Mouse (Mus musculus) gastrocnemius, adult 18-20 months (tissue): ENCODE measurements around the gene Mtif2. TPM values are rescaled to one million over a fixed set of nuclear protein-coding genes. Genes with fewer than 3 reads are reported as not detected.
"Not testable (repeated sequence)": the region's sequence is repeated elsewhere in the genome, so short reads cannot be mapped to it uniquely, and the experiment has no call there.

Source experiments
- DNase-seq: peaks from one replicate; pipeline ENCODE4 v3.0.0; 2021; ENCODE audit warnings: low spot score
- long read RNA-seq, 2 experiments: library from polyadenylated mRNA; stranded (forward); transcript quantifications; one replicate each; pipeline ENCODE4 v2.0.0; 2021
- total RNA-seq, 2 experiments: library from RNA; stranded (reverse); gene quantifications; 2 replicates each; pipeline ENCODE4 v1.2.3; 2021

Gene Mtif2
- total RNA-seq = 10 to 100 TPM; 23.4 to 24.1 TPM
- long read RNA-seq, experiment 1, transcript Mtif2-202 (14 exons, 2,741 nt) = major isoform, 13 of 17 reads
- long read RNA-seq, experiment 1, partial matches to known transcripts = 0 of 17 reads
- long read RNA-seq, experiment 1, other reads (novel, unspliced or antisense) = 3 of 17 reads
- long read RNA-seq, experiment 2, partial matches to known transcripts = 2 of 8 reads
- long read RNA-seq, experiment 2, other reads (novel, unspliced or antisense) = 2 of 8 reads

DNA sequence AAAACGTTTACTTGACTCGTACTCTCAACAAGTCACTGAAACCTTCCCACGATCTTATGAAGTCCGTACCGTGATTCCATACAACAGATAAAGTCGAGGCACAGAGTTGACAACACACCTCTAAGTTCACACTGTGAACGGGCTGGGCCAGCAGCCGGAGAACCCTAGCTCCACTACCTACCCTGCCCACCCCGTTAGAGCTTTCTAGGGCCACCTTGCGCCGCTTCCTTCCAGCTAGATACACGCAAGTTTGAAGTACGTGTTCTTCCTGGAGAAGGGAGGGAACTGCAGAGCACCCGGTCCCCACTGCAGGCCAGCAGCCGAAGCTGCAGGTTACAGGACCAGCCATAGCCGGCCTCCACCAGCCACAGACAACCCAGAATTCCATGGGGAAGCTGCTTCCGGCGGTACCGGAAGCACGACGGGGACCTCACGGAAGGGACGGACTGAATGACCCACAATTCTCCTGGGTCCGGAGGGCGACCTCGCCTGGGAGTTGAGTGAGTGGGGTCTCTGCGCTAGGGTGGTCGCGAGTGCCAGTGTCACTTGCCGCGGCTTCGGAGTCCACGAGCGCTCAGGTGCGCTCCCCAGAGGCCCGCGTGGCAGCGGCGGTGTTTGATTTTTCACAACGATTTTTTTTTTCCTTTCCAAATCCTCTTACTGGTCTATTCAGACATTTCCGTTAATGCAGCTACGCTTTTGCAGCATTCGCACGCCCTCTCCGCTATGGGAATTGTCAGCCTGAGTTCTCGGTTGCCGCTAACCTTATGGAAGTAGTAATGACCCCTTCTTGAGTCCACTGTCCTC is at the start of gene Mtif2:
TSS of gene Mtif2 (plus strand) at position 421 of the 807 bp plus-strand sequence.
- DNase-seq = peak; percentile 66

DNA sequence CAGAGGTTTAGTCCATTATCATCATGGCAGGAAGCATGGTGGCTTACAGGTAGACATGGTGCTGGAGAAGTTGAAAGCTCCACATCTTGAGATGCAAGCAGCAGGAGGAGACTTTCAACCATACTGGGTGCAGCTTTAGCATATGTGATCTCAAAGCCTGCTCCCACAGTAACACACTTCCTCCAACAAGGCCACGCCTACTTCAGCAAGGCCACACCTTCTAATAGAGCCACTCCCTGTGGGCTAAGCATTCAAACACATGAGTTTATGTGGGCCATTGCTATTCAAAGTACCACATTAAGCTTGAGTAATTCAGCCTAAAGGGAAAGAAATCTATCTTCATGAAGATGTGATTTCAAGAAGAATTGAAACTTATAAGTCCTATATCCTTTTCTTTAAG is 33.1 kb upstream of the Mtif2 start:
- DNase-seq = no peak

DNA sequence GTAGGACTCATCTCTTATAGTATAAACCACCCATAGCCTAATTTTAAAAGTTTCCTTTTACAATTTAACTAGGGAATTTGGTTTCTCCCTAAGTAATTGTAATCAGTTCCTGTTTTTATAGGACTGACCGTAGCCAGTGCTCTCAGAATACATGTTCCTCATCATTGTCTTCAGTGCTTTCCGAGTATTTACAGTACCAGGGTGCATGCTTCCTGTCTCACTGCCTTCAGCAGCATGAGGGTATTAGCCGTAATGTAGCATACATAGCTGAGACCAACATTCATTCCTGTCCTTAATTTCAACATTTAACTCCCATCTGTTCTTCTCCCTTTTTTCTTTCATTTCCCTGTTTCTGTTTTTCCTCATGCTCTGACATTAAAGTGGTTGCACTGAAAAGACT is 29.2 kb upstream of the Mtif2 start:
- DNase-seq = no peak

DNA sequence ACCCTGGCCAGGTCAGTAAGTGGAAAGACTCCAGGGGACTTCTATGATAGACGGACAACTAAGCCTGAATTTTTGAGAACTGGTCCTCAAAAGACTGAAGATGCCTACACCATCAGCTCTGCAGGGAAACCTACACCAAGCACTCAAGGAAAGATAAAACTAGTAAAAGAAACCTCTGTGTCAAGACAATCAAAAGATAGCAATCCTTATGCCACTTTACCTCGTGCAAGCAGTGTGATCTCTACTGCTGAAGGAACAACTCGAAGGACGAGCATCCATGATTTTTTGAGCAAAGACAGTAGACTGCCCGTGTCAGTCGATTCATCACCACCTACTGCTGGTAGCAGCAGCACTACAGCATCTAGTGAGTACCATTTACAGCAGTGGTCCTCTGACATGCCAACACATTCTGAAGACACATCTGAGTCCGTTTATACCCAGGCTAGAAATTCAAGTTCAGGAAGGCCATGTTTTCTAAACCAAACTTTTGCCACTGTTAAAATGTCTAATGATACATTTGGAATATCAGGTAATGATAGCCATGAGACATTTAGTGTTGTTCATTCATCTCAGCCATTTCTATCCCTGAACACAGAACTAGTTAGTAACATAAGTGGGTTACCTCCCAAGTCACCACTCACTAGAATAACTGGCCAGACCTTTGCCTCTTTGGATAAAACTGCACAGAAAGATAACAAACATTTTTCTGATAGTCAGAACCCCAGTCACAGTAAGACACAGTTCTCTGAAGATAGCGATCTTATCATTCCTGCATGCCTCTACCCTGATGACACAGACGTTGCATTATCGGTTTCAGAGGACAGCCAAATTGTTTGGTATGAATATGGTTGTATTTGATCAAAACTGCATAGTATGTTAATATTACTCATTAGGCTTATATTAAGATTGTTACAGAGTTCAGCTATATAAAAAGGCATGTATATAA is 22.0 kb upstream of the Mtif2 start:
- no peak for DNase-seq

DNA sequence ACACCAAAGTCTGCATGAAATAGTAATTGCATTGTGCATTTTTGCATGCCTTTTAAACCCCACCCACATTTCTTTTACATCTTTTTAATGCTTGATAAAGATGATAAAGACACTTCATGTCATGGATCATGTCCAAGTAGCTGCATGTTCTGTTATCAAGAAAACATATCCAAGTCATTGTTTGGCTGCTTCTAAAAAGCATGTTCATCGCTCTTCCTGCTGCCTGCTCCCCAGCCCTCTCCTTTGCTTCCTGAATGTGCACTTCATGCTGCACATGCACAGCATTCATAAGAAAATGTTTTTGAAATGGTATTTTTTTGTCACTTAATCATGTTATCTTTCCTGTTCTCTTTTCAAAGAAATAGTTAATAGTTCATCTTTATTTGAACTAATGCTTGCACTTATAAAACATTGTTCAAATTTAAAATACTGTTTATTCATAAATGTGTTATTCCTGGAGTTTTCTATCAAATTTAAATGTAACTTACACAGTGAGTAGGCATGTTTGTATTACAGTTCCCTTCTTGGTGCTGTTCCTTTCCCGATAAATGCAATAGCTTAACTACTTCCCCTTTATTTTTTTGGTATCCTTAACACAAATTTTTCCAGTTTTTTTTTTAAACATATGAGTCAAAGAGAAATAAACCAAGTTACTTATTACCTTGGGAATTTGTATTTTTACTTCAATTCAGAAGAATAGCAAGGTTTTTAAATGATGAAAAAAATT is 21.1 kb upstream of the Mtif2 start:
- no peak for DNase-seq

DNA sequence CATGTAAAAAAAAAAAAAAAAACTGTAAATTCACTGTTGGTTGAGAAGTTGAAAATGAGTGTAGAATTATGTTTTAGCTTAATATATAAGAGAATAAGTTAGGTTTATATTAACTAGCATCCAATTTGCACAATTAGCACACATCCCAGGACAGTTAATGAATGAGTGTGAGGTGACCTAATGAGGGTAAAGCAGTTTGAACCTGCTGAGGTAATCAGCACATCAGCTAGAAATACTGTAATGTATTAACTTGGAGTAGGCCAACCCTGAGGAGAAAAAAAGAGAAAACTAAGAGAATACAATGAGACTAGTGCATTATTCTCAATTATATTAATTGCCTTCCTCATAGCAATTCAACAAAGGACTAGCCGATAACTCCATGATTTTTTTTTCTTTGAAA is 16.8 kb upstream of the Mtif2 start:
- DNase-seq = no peak

DNA sequence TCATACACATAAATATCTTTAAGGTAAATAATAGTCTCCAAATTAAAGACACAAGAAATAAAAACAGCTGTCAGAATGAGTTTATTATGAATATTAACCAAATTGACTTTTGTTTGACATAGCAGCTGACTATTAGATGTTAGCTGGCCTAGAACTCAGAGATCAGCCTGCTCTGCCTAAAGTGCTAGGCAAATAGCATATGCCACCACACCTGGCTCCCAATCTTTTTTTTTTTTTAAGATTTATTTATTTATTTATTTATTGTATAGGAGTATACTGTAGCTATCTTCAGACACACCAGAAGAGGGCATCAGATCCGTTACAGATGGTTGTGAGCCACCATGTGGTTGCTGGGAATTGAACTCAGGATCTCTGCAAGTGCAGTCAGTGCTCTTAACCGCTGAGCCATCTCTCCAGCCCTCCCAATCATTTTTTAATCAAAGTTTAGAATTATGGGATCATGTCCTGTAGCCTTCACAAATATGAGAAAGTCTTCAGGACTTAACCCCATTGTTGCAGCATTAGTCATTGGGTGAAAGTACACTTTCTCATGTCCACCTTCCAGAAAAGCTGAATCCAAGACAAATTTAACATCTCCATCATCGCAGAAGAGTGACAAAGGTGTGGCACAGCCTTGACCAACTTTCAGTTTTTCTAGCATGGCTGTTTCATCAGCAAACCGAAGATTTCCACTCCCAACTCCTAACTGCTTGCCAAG is 13.2 kb upstream of the Mtif2 start:
- no peak for DNase-seq

DNA sequence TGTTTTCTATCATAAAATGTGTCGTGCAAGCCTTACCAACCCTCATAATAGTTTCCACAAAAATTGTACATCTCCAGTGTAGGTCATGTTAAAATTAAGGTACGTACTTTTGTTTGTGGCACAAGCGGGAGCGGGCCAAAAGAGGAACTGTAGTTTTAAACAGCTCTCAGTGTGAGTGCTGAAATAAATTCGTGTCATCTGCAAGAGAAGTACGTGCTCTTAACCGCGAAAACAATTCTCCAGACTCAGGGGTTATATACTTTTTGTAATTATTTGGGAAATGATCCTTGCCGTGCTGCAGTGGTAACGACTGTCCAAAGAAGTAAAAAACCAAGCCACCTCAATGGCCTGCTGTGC is 11.9 kb upstream of the Mtif2 start:
- no peak for DNase-seq

DNA sequence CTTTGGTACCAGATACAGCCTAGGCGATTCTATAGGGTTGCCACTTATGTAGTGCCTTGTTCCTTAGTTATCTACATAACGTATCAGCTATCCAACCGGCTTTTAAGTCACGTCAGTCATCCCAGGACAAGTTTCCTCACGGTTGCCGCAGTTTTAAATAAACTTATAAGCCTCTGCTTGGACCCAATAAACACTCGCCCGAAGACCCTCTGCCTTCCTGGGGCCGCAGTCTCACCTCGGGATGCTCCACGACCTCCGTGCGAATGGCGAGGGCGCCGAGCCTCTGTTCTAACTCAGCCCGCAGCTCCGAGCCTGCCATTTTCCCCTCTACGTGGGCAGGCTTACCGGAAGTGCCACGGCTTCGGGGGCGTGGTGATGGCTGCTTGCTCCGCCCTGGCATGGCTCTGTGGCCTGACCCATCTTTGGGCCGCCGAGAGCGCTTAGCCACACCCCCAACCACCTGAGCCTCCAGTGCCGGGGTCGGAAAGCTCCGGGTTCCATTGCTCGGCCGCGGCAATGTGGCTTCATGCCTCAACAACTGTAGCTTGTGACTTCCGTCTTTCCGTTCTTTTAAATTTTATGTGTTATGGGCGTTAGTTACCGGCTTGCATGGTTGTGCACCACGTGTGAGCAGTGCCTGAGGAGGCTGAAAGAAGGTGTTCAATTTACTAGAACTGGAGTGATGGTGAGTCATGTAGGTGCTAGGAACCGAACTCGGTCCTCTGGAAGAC is 11.4 kb upstream of the Mtif2 start, which contains the start of gene Prorsd1:
TSS of gene Prorsd1 (minus strand) at position 352 of the 731 bp plus-strand sequence.
- DNase-seq = peak; percentile 91

DNA sequence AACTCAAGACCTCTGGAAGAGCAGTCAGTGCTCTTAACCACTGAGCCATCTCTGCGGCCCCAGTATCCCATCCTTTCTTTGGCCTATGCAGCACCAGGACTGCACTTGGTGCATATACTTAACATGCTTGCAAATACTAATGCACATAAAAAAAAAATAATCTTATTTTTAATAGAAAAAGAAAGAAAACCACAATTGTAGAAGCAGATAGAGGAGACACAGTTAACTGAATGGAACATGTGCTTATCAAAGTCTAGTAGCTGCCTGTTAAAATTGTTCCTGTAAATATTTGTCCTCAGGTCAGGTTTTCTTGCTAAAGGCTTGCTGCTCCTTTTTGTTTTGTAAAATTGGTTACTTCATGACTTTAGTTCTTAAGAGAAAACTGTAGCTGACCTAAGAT is 12.0 kb downstream of the Mtif2 start:
- DNase-seq = no peak

DNA sequence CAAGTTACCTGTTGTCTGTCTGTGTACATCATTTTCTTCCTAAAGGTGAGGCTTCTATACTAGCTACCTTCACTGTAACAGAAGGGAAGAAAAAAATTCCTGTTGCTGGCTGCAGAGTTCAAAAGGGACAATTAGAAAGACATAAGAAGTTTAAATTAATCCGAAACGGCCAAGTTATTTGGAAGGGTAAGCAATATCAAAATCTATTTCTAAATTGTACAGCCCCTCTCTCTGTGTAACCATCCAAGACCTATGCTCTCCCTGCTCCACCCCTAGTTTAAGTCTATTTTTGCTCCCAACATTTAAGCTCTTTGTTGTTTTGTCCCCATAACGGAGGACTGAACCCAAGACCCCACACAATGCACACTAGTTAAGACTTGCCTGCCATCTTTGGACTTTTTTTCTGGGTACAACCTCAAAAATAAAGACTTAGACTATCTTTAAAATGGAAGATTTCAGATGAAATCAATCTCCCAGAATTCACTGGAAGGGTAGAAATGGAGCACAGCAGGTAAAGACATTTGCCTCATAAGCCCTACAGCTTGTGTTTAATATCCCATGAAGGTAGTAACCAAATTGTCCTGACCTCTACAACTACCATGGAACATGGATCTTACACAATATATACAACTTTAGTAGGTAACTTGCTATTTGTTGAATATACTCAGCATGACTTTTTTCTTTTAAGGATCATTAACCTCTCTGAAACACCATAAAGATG is 18.2 kb downstream of the Mtif2 start:
- DNase-seq = no peak

DNA sequence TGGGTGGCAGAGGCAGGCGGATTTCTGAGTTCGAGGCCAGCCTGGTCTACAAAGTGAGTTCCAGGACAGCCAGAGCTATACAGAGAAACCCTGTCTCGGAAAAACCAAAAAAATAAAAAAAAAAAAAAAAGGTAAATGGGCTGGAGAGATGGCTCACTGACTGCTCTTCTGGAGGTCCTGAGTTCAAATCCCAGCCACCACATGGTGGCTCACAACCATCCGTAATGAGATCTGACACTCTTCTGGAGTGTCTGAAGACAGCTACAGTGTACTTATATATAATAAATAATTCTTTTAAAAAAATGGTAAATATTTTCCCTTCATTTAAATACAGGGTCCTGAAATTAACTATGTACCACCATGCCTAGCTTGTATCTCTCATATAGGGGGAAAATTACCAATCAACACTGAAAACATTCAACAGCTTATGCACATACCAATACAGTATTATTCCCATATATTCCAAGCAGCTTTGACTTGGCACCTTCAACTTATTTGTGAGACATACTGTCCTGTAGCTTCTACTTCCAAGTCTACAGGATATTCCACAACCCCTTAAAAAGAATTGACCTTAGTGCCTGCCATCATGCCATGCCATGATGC is 19.0 kb downstream of the Mtif2 start:
- not testable (repeated sequence) for DNase-seq

DNA sequence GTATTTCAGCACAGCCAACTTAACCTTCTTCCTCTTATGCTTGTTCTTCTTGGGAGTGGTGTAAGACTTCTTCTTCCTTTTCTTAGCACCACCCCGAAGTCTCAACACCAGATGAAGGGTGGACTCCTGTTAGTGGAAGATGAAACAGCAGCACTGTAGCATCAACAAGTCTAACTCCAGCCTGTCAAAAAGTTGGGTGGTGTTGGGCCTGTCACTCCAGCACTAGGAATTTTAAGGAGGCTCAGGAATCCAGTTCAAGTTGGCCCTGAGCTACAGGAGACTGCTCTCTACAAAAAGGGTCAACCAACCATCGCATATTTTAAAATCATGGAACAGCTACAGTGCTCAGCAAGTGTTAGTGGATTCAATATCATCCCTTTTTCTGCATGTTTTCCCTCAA is 20.1 kb downstream of the Mtif2 start:
- DNase-seq = not testable (repeated sequence)

DNA sequence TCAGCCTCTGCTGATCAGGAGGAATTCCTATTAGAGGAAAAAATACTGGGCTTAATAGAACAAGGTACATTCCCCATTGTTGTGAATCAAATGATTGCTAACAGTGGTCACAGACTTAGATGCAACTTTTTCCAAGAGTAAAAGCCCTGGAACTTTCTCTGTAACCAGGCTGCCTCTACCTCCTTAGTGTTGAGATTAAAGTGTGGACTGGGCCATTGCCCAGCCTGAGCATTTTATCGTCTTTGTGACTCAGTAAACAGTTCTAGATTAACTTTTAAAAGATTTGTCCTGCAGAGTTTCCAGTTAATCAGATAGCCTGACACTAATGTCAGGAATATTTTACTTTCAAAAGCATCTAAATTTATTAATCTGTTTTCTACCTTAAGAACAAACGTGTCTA is 20.6 kb downstream of the Mtif2 start:
- no peak for DNase-seq

DNA sequence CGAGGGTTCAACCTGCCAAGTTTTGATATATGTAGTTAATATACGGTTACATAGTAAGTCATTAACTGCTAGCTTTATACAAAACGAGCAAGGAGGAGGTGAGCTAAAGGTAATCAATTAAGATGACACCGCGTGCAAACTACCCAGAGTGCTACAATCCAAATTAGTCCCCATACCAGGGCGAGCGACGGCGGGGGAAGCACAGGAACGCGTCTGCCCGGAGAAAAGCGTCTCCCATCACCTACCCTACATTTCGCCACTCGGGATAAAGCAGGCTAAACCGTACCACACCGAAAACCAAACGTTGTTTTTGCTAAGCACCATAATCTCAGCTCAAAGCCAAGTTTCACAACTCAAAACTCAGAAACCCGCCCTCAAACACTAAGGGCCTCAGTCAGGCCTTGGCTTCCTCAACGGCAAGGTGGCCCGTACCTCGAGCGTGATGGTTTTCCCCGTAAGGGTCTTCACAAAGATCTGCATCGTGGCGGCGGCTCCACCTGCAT is 21.1 kb downstream of the Mtif2 start:
- no peak for DNase-seq

DNA sequence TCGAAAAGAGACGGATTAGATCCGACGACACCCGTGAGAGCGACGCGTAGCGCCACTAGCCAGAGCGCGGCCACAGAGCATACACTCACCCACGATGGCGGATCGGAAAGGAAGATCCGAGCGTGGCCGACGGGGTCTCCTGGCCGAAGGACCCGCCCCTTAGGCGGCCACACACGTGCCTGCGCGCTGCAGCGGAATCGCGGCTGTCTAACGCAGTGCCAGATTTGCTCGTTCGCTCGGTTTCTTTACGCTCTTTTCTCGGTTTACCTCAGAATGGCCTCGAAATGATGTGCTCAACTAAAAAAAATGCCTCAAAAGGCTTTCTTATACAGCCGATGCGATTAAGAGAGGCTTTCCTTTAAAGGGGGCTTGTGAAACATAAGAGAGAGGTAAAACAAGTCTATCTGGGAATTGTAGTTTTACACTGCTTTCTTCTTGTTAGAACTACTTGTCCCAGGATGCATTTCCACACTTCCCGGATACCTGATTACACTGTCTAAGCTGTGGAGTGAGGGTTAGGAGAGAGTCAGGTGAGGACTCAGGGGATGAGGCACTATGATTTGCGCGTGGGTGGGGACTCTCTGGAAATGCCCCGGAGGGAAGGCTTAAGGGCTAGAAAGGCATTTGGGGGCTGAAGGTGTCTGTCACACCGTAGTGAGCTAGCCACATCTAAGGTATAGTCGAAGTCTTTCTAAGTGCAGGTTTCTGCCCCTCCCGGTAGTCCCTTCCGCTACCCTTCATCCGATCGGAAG is 21.7 kb downstream of the Mtif2 start, which contains the start of the genes Clhc1 and Rps27a:
TSS of gene Clhc1 (plus strand) at position 199 of the 752 bp plus-strand sequence.
TSS of gene Rps27a (minus strand) at position 358 of the 752 bp plus-strand sequence.
- DNase-seq = peak; percentile 94
